Mouse (Mus musculus): ENCODE results near the gene Rhbdd3.

Gene Rhbdd3

GRCm38 (mm10) chr11:5130111-5130665 lies 31.5 kb downstream of the Rhbdd3 start:
- no peak for DNase-seq

- DNase-seq = no peak
Observed at GRCm38 (mm10) chr11:5132751-5133150, 34.0 kb downstream of the Rhbdd3 start.

DNA sequence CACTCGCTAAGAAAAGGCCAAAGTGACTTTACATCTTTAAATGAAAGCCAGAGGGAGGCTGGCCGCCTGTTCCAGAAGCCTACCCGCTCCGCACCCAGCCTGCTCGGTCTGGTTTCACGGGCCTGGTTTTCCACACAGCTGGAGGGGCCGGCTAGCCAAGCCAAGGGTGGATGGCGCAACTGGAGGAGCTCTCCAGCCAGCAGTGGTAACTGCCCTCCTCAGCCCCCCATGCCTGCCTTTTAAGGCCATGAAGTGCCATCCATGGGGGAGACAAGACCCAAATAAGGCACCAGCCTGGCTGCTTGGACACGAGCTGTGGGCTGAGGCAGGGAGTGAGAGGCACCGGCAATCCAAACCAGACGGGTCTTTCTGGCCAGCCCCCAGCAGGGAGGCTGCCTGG lies 37.2 kb downstream of the Rhbdd3 start:
- peak in 1 of 2 experiments; percentile 39 for DNase-seq

- no peak for DNase-seq
Observed at GRCm38 (mm10) chr11:5138642-5139041, 39.9 kb downstream of the Rhbdd3 start.

GRCm38 (mm10) chr11:5139372-5139771 lies 40.6 kb downstream of the Rhbdd3 start:
- DNase-seq = no peak

- peak; percentile 61 to 66 for DNase-seq
Observed at GRCm38 (mm10) chr11:5140619-5141018, 41.9 kb downstream of the Rhbdd3 start.

DNA sequence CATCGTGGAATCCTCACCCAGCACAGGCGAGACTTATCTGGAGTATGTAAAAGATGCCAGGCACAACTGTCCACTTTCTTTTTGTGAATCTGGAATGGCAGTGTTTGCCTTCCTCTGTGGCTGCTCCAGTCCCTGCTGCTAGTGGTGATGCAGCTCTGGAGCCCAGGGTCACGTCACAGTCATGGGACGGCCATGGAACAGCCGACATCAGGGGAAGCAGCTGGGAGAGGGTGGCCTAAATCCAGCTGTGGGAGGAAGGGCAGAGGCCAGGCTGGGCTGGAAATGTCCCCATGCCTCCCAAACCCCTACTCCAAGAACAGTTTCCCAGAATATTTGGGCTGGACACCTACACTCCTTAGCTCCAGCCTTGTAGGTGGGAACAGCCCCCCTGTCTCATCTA lies 42.5 kb downstream of the Rhbdd3 start:
- DNase-seq = no peak

DNA sequence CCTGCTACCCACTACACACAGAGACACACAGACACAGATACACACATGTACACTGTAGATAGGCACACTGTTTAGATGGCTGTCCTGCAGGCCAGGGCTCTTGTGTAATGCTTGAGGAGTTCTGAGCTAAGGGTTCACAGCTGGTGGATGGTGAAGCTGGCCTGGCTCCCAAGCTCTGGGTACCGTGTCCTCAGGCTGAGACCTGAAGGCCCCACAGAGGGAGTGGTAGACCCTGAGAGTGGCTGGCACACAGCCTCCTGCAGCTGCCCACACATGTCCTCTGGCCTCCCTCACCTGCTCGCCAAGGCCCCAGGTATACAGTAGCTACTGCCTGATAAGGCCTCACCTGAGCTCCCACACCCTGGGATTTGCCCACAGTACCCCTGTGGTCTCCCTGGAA lies 43.2 kb downstream of the Rhbdd3 start:
- DNase-seq = no peak

GRCm38 (mm10) chr11:5145600-5145999 lies 46.9 kb downstream of the Rhbdd3 start:
- no peak for DNase-seq

DNA sequence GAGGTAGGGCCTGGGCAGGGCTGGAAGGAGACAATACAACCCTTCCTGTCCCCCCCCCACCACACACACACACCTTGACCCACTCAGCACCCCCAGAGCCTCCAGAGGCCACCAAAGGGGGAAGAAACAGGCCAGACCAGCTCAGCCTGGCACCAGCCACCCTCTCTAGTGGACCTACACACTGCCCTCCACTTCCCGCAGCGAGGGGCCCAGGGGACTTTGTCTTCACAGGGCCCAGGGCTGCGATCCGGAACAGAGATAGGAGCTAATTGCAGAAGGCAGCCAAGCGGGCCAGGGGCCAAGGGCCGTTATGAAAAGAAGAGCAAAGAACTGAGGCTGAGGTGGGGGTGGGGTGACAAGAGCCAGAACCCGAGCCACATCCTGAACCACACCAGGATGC lies 50.5 kb downstream of the Rhbdd3 start:
- peak; percentile 69 to 78 for DNase-seq

DNA sequence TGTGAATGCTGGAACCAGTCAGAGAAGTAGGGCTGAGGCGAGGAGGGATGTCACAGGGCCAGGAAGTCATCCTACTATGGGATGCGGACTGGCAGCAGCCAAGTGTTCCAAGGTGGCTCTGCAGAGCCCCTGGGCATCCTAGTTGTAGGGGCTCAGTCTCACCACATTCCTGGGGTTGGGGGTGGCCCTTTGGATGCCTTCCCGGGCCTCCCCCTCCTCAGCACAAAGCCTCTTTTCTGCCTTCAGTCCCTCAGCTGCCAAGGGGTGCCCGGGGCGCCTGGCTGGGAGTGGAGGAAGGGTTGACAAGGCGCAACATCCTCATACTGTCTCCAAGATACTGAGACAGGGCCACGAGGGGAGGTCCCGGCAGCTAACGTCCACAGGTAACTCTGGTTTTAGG lies 51.2 kb downstream of the Rhbdd3 start:
- no peak for DNase-seq

DNA sequence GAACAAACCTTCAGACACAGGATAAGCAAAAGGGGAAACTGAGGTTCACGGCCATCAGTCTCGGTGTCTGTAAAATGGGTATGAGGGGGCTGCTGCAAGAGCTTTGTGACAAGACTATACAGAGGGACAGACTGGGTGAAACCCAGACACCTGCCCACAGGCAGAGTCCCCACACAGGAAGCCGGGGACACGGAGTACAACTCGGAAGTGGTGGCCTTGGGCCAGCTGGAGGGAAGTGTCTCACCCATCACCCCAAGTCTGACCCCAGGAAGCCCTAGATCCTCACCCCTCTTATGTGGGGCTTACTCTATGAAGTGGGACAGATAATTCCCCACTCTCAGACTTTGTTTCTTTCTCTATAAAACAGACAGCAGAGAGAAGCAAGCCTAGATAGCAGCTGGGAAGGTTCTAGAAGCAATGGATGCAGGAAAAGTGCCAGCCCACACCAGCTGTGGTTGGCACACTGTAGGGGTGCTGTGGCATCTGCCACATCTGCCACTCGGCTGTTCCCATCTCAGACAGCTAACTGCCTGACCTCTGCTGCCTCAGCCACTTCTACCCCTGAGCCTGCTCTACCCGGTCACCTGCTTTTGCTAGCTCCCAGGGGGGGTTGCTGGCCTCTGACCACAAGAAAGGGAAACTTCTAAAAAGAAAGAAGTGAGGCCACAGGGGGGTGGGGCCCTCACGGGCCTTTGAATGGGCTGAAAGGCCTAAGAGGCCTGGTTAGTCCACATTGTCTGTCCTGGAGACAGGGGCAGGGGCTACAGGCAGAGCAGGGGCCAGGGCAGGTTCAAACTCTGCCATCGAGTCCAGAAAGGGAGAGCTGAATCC lies 51.9 kb downstream of the Rhbdd3 start:
- no peak for DNase-seq

GRCm38 (mm10) chr11:5151247-5151630 lies 52.5 kb downstream of the Rhbdd3 start:
- DNase-seq = peak in 1 of 2 experiments; percentile 29

GRCm38 (mm10) chr11:5151680-5152337 lies 53.1 kb downstream of the Rhbdd3 start, which contains the start of gene Emid1:
Gene Emid1, minus strand, starts transcription at chr11:5152257.
- DNase-seq = no peak

- peak; percentile 55 to 71 for DNase-seq
Observed at GRCm38 (mm10) chr11:5154961-5155805, 56.5 kb downstream of the Rhbdd3 start.
